Mouse (Mus musculus): ENCODE results near the gene Megf8. TPM values are rescaled to one million over a fixed set of nuclear protein-coding genes. Genes with fewer than 3 reads are reported as not detected.

Megf8 gene
- polyA plus RNA-seq, 1 experiment from 2014 or later = 11.4 TPM

DNA sequence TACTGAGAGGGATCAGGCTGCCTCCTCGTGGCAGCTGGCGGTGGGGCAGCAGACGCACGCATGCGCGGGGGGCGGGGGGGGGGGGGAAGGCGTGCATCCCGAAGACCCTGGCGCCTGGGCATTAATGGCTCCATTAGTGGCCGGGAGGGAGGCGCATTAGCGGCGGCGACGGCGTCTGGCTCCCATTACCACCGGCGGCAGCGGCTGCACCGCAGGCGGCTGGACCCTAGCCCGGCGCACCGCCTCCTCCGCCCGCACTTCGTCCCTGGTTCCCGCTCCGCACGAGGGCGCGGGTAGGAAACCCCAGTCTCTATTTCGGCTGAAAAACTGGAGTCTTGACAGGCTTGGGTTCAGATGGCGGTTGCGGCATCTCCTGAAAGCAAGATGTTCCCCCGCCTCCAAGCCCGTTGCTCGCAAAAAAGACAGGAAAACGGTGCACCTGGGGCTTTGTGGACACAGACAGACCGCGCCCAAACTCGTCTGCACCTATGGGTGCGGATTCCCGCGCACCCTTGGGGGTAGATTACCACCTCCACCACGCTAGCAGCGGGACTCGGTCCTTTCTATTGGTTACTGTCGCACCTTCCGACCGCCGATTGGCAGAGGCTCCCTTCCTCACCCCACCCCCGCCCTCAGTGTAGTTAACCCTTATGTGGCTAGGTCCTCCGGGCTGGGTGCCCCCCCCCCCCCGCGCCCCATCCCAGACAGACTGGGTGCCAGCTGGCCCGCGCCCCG lies 38.5 kb upstream of the Megf8 start:
- peak overlapping the region; percentile 95 for H3K27ac ChIP-seq (ENCODE audit: low read depth)
- H3K9ac ChIP-seq (ENCODE audit: low read length) = peak overlapping the region; percentile 71
- ATAC-seq (replicated peaks; ENCODE audit: low FRiP score, low TSS enrichment, low read depth) (peak; percentile 70), DNase-seq (ENCODE audit: low spot score) (peak; percentile 95)
- peaks cover 4% of the 10 kb centered on the region; the same call in 1 of the 2 replicates for H3K36me3 ChIP-seq (ENCODE audit: control insufficient read depth, insufficient read depth, low read length)
- H3K4me1 ChIP-seq (replicated peaks; ENCODE audit: control insufficient read depth, insufficient read depth, low read length) = peaks cover 36% of the 10 kb centered on the region
- no peaks in the 10 kb centered on the region for H3K27me3 ChIP-seq (replicated peaks; ENCODE audit: control insufficient read depth, insufficient read depth, low read length)
- no peaks in the 10 kb centered on the region for H3K9me3 ChIP-seq (ENCODE audit: control insufficient read depth, low read length)
- H3K4me3 ChIP-seq (ENCODE audit: low read depth, low read length) = peak overlapping the region; percentile 50
- under 1% methylated on average over 59 of the region's 60 CpGs for WGBS
- H3K4me2 ChIP-seq (ENCODE audit: low read length) = peak overlapping the region; percentile 60

DNA sequence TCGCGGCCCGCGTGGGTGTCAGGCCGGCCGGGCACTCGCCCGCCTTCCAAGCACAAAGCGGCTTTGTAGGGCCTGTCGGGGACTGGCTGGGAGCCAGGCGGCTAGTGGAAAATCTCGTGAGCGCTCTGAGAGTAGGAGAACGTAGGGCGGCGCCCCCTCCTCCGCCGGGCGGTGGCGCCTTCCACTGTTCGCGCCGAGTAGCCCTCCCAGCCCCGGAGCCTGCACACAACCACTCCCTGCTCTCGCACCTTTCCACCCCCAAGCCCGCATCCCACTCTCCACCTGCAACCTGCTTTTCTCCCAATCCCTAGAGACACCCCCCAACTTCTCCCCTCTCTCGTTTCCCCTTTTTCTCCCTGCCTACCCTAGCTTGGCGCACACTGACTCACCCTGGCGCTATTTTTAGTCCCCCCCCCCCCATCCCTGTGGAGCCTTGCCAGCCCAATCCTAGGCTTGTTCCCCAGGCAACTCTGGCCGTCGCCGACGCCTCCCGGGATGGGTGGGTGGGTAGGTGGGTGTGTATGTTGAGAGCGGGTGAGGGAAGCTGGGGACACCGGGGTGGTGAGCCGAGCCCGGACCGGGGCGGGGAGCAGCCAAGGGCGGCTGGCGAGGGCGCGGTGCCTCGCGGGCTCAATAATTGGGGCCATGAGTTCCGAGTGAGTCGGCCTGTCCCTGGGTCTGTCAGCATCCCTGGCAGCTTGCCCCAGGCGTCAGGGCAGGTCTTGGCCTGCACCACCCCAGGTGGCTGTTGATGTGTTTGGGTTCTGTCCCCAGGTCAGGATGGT lies 37.7 kb upstream of the Megf8 start:
- no peaks in the 10 kb centered on the region for H3K27me3 ChIP-seq (replicated peaks; ENCODE audit: control insufficient read depth, insufficient read depth, low read length)
- peak; percentile 58 for ATAC-seq (replicated peaks; ENCODE audit: low FRiP score, low TSS enrichment, low read depth)
- H3K36me3 ChIP-seq (ENCODE audit: control insufficient read depth, insufficient read depth, low read length) = no peaks in the 10 kb centered on the region
- H3K4me3 ChIP-seq (ENCODE audit: low read depth, low read length) = peak overlapping the region; percentile 50
- no peaks in the 10 kb centered on the region for H3K9me3 ChIP-seq (ENCODE audit: control insufficient read depth, low read length)
- peak overlapping the region; percentile 60 for H3K4me2 ChIP-seq (ENCODE audit: low read length)
- under 1% methylated on average over 45 of the region's 49 CpGs for WGBS
- DNase-seq (ENCODE audit: low spot score) = no peak
- H3K27ac ChIP-seq (ENCODE audit: low read depth) = peak overlapping the region; percentile 95
- peaks cover 44% of the 10 kb centered on the region for H3K4me1 ChIP-seq (replicated peaks; ENCODE audit: control insufficient read depth, insufficient read depth, low read length)
- H3K9ac ChIP-seq (ENCODE audit: low read length) = peak overlapping the region; percentile 71

DNA sequence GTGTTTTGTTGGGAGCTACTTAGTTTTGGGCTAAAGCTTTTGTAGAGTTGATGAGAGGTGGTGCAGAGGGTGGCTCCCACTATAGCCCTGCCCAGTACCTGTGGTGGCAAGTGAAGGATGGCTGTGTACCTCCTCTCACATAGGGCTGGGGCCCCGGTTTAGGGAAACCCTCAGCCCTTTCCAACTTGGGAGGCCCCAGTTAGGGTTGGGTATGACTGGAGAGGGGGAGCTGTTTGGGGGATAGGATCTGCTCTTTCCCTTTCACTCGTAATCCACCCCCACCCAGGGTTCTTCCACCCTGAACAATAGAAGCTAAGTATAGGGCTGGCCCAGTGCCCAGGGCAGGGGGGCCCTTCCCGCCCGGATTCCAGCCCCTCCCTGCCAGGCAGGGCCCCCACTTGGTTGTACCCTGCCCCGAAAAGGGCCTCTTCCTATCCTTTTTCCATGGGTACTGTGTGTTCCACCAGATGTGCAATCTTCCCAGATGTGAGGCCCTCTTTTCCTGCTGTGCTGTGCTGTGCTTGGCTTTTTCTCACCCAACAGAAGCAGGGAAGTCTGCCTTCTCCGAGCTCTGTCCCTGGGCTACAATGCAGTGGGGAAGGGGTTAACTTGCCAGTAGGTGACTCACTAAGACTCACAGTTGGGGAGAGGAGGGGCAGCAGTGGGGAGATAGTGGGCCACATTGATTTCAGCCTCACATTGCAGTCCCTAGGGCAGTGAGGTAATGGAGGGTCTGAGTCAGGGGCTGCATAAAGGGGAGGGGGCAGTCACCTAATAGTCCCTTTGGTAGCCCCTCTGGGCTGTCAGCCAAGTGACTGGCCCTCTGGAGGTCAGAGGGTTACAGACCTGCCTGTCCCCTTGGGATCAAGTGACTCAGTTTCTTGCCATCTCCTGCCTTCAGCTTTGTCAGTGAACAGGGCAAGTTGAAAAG lies 36.8 kb upstream of the Megf8 start:
- peaks cover 8% of the 10 kb centered on the region for H3K36me3 ChIP-seq (ENCODE audit: control insufficient read depth, insufficient read depth, low read length)
- H3K4me3 ChIP-seq (ENCODE audit: low read depth, low read length) = peak overlapping the region; percentile 50
- peak overlapping the region; percentile 60 for H3K4me2 ChIP-seq (ENCODE audit: low read length)
- peak overlapping the region; percentile 95 for H3K27ac ChIP-seq (ENCODE audit: low read depth)
- under 1% methylated on average over 6 of the region's 6 CpGs for WGBS
- no peaks in the 10 kb centered on the region for H3K9me3 ChIP-seq (ENCODE audit: control insufficient read depth, low read length)
- H3K27me3 ChIP-seq (replicated peaks; ENCODE audit: control insufficient read depth, insufficient read depth, low read length) = no peaks in the 10 kb centered on the region
- H3K4me1 ChIP-seq (replicated peaks; ENCODE audit: control insufficient read depth, insufficient read depth, low read length) = peaks cover 45% of the 10 kb centered on the region
- DNase-seq (ENCODE audit: low spot score) (peak; percentile 81), ATAC-seq (replicated peaks; ENCODE audit: low FRiP score, low TSS enrichment, low read depth) (peak; percentile 5)
- H3K9ac ChIP-seq (ENCODE audit: low read length) = peak overlapping the region; percentile 71

DNA sequence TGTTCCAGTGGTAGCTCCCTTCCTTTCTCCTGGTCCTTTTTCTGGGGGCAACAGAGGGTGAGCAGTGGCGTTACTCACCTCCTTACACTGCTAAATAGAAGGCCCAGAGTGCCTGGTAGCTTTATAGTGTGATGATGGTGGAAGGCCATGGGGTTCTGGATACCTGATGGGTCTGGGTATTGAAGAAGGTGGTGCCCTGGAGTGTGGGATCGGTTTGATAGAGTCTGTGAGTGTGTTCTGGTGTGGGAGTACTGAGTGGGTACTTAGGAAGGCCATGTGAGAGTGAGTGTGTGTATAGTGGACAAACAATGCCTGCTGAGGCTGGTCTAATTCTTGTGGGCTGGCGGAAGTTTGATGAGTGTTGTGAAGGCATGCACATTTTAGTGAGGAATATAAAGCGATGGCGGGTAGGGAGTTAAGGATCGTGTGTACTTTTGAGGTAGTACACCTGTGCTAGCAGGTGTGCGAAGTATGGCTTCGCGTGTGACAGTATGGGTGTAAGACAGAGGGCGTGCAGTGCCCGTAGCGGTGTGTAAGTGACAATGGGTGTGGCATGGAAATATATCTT lies 35.7 kb upstream of the Megf8 start:
- Histone ChIP-seq H3K9me3 (ENCODE audit: control insufficient read depth, low read length) (no peaks in the 10 kb centered on the region), H3K4me1 (replicated peaks; ENCODE audit: control insufficient read depth, insufficient read depth, low read length) (peaks cover 45% of the 10 kb centered on the region), H3K9ac (ENCODE audit: low read length) (peak overlapping the region; percentile 18; the same call in 1 of the 2 replicates), H3K4me3 (ENCODE audit: low read depth, low read length) (peak overlapping the region; percentile 50), H3K27me3 (replicated peaks; ENCODE audit: control insufficient read depth, insufficient read depth, low read length) (no peaks in the 10 kb centered on the region), H3K36me3 (ENCODE audit: control insufficient read depth, insufficient read depth, low read length) (peaks cover 20% of the 10 kb centered on the region), H3K4me2 (ENCODE audit: low read length) (peak overlapping the region; percentile 60), H3K27ac (ENCODE audit: low read depth) (peak overlapping the region; percentile 95)
- ATAC-seq (replicated peaks; ENCODE audit: low FRiP score, low TSS enrichment, low read depth) = peak; percentile 1; the same call in 1 of the 2 replicates
- WGBS = 17% methylated on average over 12 of the region's 12 CpGs
- peak; percentile 62 for DNase-seq (ENCODE audit: low spot score)

DNA sequence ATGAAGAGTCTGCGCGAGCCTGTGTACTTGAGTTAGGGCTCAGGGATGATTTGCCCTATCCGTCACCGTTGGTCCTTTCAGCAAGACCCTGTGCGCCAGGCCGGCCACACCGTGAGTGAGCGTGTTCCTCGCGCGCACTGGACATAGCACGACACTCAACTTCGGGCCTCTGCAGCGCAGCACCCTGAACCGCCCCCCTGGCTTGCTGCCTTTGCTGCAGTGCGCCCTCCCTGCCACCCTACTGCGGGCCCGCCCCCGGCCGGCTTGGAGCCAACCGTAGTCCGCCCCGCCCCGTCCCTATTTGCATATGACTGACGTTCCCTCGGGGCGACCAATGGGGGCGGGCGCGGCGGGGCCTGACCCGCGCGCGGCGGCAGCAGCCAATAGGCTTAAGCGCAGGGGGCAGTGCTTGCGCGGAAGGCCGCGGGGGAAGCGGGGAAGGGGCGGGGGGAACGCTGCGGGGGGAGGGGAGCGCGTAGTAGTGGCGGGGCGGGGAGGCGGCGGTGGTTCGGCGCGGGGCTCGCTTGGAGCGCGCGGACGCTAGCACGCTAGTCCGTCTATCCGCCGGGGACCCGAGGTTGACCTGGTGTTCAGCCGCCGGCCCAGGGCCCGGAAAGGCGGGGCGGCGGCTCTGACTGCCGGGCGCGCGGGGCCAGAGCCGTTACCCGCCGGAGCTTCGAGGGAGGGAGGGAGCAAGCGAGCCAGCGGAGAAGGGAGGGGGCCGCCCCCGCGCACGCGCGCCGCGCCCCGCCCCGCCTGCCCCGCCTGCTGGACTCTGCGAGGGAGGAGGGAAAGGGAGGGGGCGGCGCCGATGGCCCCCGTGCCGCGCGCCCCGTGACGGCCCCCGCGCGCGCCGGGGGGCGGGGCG lies 35.0 kb upstream of the Megf8 start:
- Histone ChIP-seq H3K4me1 (replicated peaks; ENCODE audit: control insufficient read depth, insufficient read depth, low read length) (peaks cover 45% of the 10 kb centered on the region), H3K9ac (ENCODE audit: low read length) (peak overlapping the region; percentile 73), H3K9me3 (ENCODE audit: control insufficient read depth, low read length) (no peaks in the 10 kb centered on the region), H3K36me3 (ENCODE audit: control insufficient read depth, insufficient read depth, low read length) (peaks cover 27% of the 10 kb centered on the region), H3K27me3 (replicated peaks; ENCODE audit: control insufficient read depth, insufficient read depth, low read length) (no peaks in the 10 kb centered on the region), H3K4me3 (ENCODE audit: low read depth, low read length) (peak overlapping the region; percentile 50), H3K27ac (ENCODE audit: low read depth) (peak overlapping the region; percentile 95), H3K4me2 (ENCODE audit: low read length) (peak overlapping the region; percentile 60)
- WGBS = 1% methylated on average over 59 of the region's 108 CpGs
- peak; percentile 95 for DNase-seq (ENCODE audit: low spot score)
- peak; percentile 69 for ATAC-seq (replicated peaks; ENCODE audit: low FRiP score, low TSS enrichment, low read depth)

DNA sequence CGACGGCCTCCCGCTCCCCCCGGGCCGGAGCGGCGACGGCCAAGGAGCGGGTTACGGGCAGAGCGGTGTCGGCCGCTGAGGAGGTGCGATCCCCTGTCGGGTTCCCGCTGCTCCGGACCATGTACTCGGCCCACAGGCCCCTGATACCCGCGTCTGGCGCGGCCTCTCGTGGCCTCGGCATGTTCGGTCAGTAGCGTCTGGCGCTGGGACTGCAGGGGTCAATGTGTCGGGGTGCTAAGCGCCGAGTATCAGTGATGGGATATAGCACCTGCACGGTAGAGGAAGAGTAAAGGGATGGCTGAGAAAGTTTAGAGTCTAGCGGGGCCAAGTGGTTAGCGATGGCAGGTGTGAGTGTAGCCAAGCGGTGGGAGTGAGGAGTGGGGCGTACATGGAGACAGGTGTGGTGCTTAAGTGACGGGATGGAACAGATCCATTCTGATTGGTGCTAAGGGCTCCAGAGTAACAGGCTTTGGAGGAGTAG lies 34.2 kb upstream of the Megf8 start:
- 0 out of 2 replicates have a peak, but pooled peaks have one; percentile 2 for ATAC-seq (replicated peaks; ENCODE audit: low FRiP score, low TSS enrichment, low read depth)
- peak overlapping the region; percentile 73 for H3K9ac ChIP-seq (ENCODE audit: low read length)
- H3K36me3 ChIP-seq (ENCODE audit: control insufficient read depth, insufficient read depth, low read length) = peaks cover 35% of the 10 kb centered on the region
- peak overlapping the region; percentile 60 for H3K4me2 ChIP-seq (ENCODE audit: low read length)
- peak overlapping the region; percentile 95 for H3K27ac ChIP-seq (ENCODE audit: low read depth)
- H3K4me1 ChIP-seq (replicated peaks; ENCODE audit: control insufficient read depth, insufficient read depth, low read length) = peaks cover 40% of the 10 kb centered on the region
- H3K27me3 ChIP-seq (replicated peaks; ENCODE audit: control insufficient read depth, insufficient read depth, low read length) = no peaks in the 10 kb centered on the region
- 0% methylated on average over 34 of the region's 36 CpGs for WGBS
- peak overlapping the region; percentile 50 for H3K4me3 ChIP-seq (ENCODE audit: low read depth, low read length)
- DNase-seq (ENCODE audit: low spot score) = peak; percentile 82
- no peaks in the 10 kb centered on the region for H3K9me3 ChIP-seq (ENCODE audit: control insufficient read depth, low read length)

DNA sequence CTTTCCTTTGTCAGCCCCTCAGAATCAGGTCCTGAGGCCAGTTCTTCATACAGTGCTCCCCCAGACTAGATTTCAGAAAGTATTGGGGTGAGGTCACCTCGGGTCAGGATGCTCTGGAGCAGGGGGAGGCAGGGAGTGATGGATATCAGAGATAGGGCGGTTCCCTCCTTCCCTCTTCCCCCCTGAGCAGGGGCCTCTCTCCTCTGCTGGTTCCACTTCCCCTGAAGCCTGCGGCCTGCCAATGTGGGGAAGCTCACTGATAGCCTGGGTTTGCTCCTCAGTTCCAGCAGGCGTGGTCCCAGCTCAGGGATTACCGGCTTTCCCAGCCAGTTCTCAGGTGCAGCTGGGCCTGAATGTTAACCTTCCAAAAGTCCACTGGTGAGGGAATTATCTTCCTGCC lies 33.3 kb upstream of the Megf8 start:
- ATAC-seq (replicated peaks; ENCODE audit: low FRiP score, low TSS enrichment, low read depth) (no peak), DNase-seq (ENCODE audit: low spot score) (no peak)
- H3K4me1 ChIP-seq (replicated peaks; ENCODE audit: control insufficient read depth, insufficient read depth, low read length) = peaks cover 37% of the 10 kb centered on the region
- H3K9me3 ChIP-seq (ENCODE audit: control insufficient read depth, low read length) = no peaks in the 10 kb centered on the region
- peak overlapping the region; percentile 95 for H3K27ac ChIP-seq (ENCODE audit: low read depth)
- H3K4me2 ChIP-seq (ENCODE audit: low read length) = peak overlapping the region; percentile 60
- H3K36me3 ChIP-seq (ENCODE audit: control insufficient read depth, insufficient read depth, low read length) = peaks cover 43% of the 10 kb centered on the region
- H3K27me3 ChIP-seq (replicated peaks; ENCODE audit: control insufficient read depth, insufficient read depth, low read length) = no peaks in the 10 kb centered on the region
- WGBS = 13% methylated on average over 5 of the region's 5 CpGs
- peak overlapping the region; percentile 50 for H3K4me3 ChIP-seq (ENCODE audit: low read depth, low read length)
- H3K9ac ChIP-seq (ENCODE audit: low read length) = peak overlapping the region; percentile 73

Data from intestine, embryonic 14.5 days (tissue).